Mouse (Mus musculus) CH12.LX (cell line): ENCODE results near the gene Lmod2. TPM values are rescaled to one million over a fixed set of nuclear protein-coding genes. Genes with fewer than 3 reads are reported as not detected.
A peak's percentile ranks its signal among the peaks of the same experiment; 100 is the strongest.

Experiments used
- DNase-seq: peaks from one replicate; pipeline ENCODE4 v3.0.0-alpha.2; 2013; ENCODE audit errors: extremely low read depth
- H3K27ac ChIP-seq: 2 replicates; pipeline ENCODE4 v1.5.1; 2012; ENCODE audit warnings: low read depth, mild to moderate bottlenecking, control low read depth, moderate library complexity; ENCODE audit not compliant: insufficient read depth
- H3K27me3 ChIP-seq: replicated peaks from 2 replicates; pipeline ENCODE3; 2012; ENCODE audit warnings: inconsistent platforms
- H3K36me3 ChIP-seq, 2 experiments: replicated peaks in 1 of 2; 2 replicates each; pipeline versions ENCODE3 to v1.6.1; 2012; ENCODE audit warnings: inconsistent platforms in 1 of 2, low read length in 1 of 2, mild to moderate bottlenecking in 1 of 2, mixed read lengths in 1 of 2, moderate library complexity in 1 of 2; ENCODE audit not compliant: control insufficient read depth in 1 of 2, insufficient read depth in 1 of 2
- H3K4me1 ChIP-seq, 2 experiments: 2 replicates each; pipeline ENCODE4 v1.6.1; 2012; ENCODE audit warnings: inconsistent platforms in 1 of 2, moderate library complexity in 1 of 2; ENCODE audit not compliant: insufficient read depth in 2 of 2, control insufficient read depth in 1 of 2
- H3K4me2 ChIP-seq: 2 replicates; pipeline ENCODE4 v1.6.1; 2012; ENCODE audit warnings: low read depth, mild to moderate bottlenecking, control low read depth; ENCODE audit not compliant: poor library complexity, insufficient read depth, severe bottlenecking
- H3K4me3 ChIP-seq, 3 experiments: fragments of 150-350 bp in 1 of 3; sonication (generic) in 1 of 3; replicated peaks in 1 of 3; 2 replicates each; pipeline versions ENCODE3 to v1.5.1; 2011 to 2012; ENCODE audit warnings: low read depth in 2 of 3, low read length in 2 of 3, mild to moderate bottlenecking in 2 of 3, moderate library complexity in 2 of 3, control low read depth in 1 of 3, improper control_type of control experiment in 1 of 3, inconsistent platforms in 1 of 3, mixed read lengths in 1 of 3; ENCODE audit not compliant: poor library complexity in 1 of 3
- H3K79me2 ChIP-seq: replicated peaks from 2 replicates; pipeline ENCODE4 v1.6.1; 2012; ENCODE audit warnings: mild to moderate bottlenecking, moderate library complexity; ENCODE audit not compliant: control insufficient read depth, poor library complexity, insufficient read depth, severe bottlenecking; ENCODE audit errors: extremely low read depth
- H3K9ac ChIP-seq: 2 replicates; pipeline ENCODE4 v1.6.1; 2012; ENCODE audit warnings: low read depth, mild to moderate bottlenecking, control low read depth, moderate library complexity; ENCODE audit not compliant: insufficient read depth
- H3K9me3 ChIP-seq: replicated peaks from 2 replicates; pipeline ENCODE3; 2012; ENCODE audit warnings: low read length, inconsistent platforms, mixed read lengths
- BHLHE40 ChIP-seq: IDR thresholded peaks from 2 replicates; pipeline ENCODE4 v1.6.1; 2011; ENCODE audit warnings: mild to moderate bottlenecking, low read depth, low read length, improper control_type of control experiment
- CHD1 ChIP-seq: IDR thresholded peaks from 2 replicates; pipeline ENCODE4 v1.6.1; 2012; ENCODE audit warnings: low read depth, low read length, improper control_type of control experiment, inconsistent platforms
- CTCF ChIP-seq, 2 experiments: IDR thresholded peaks in 1 of 2; conservative IDR thresholded peaks in 1 of 2; 2 replicates each; pipeline ENCODE4 v1.5.1; 2011 to 2012; ENCODE audit warnings: low read depth in 2 of 2, low read length in 2 of 2, improper control_type of control experiment in 1 of 2, inconsistent platforms in 1 of 2, mild to moderate bottlenecking in 1 of 2, moderate library complexity in 1 of 2
- E2F4 ChIP-seq: IDR thresholded peaks from 2 replicates; pipeline ENCODE4 v1.6.1; 2011; ENCODE audit warnings: low read depth, low read length, improper control_type of control experiment; ENCODE audit not compliant: insufficient replicate concordance
- ETS1 ChIP-seq: conservative IDR thresholded peaks from 2 replicates; pipeline ENCODE4 v1.6.1; 2012; ENCODE audit warnings: low read depth, mild to moderate bottlenecking, inconsistent platforms, low read length, improper control_type of control experiment, moderate library complexity
- GABPA ChIP-seq: IDR thresholded peaks from 2 replicates; pipeline ENCODE4 v1.6.1; 2012; ENCODE audit warnings: low read depth, low read length, improper control_type of control experiment, inconsistent platforms; ENCODE audit not compliant: insufficient replicate concordance
- JUN ChIP-seq: IDR thresholded peaks from 2 replicates; pipeline ENCODE4 v1.6.1; 2011; ENCODE audit warnings: low read depth, mild to moderate bottlenecking, low read length, improper control_type of control experiment, moderate library complexity; ENCODE audit not compliant: insufficient read depth
- JUND ChIP-seq: conservative IDR thresholded peaks from 2 replicates; pipeline ENCODE4 v1.6.1; 2011; ENCODE audit warnings: low read depth, low read length, improper control_type of control experiment
- MAFK ChIP-seq: IDR thresholded peaks from 2 replicates; pipeline ENCODE4 v1.6.1; 2011; ENCODE audit warnings: low read length, improper control_type of control experiment; ENCODE audit not compliant: insufficient replicate concordance
- MAX ChIP-seq: IDR thresholded peaks from 2 replicates; pipeline ENCODE4 v1.6.1; 2011; ENCODE audit warnings: low read length, improper control_type of control experiment
- MAZ ChIP-seq: IDR thresholded peaks from 2 replicates; pipeline ENCODE4 v1.6.1; 2012; ENCODE audit warnings: low read depth, mild to moderate bottlenecking, inconsistent platforms, low read length, improper control_type of control experiment, moderate library complexity
- MXI1 ChIP-seq: IDR thresholded peaks from 2 replicates; pipeline ENCODE4 v1.6.1; 2011; ENCODE audit warnings: mild to moderate bottlenecking, low read depth, low read length, improper control_type of control experiment
- MYC ChIP-seq: IDR thresholded peaks from 2 replicates; pipeline ENCODE4 v1.6.1; 2011; ENCODE audit warnings: low read depth, mild to moderate bottlenecking, improper control_type of control experiment, low read length
- NELFE ChIP-seq: IDR thresholded peaks from 2 replicates; pipeline ENCODE4 v1.6.1; 2011; ENCODE audit warnings: low read depth, low read length, improper control_type of control experiment
- NRF1 ChIP-seq: IDR thresholded peaks from 2 replicates; pipeline ENCODE4 v1.6.1; 2014; ENCODE audit warnings: low read depth, mild to moderate bottlenecking, inconsistent platforms, low read length, improper control_type of control experiment, moderate library complexity
- POLR2A ChIP-seq: IDR thresholded peaks from 2 replicates; pipeline ENCODE4 v1.6.1; 2011; ENCODE audit warnings: low read depth, mild to moderate bottlenecking, improper control_type of control experiment, low read length
- POLR2AphosphoS2 ChIP-seq: IDR thresholded peaks from 2 replicates; pipeline ENCODE4 v1.6.1; 2011; ENCODE audit warnings: low read depth, low read length, improper control_type of control experiment
- RAD21 ChIP-seq: IDR thresholded peaks from 2 replicates; pipeline ENCODE4 v1.6.1; 2011; ENCODE audit warnings: low read depth, mild to moderate bottlenecking, low read length, improper control_type of control experiment, moderate library complexity
- RCOR1 ChIP-seq: conservative IDR thresholded peaks from 2 replicates; pipeline ENCODE4 v1.6.1; 2012; ENCODE audit warnings: low read depth, mild to moderate bottlenecking, inconsistent platforms, low read length, improper control_type of control experiment
- TBP ChIP-seq: conservative IDR thresholded peaks from 2 replicates; pipeline ENCODE4 v1.6.1; 2011; ENCODE audit warnings: low read depth, low read length, improper control_type of control experiment
- TCF12 ChIP-seq: IDR thresholded peaks from 2 replicates; pipeline ENCODE4 v1.6.1; 2014; ENCODE audit warnings: low read depth, mild to moderate bottlenecking, inconsistent platforms, low read length, improper control_type of control experiment
- UBTF ChIP-seq: IDR thresholded peaks from 2 replicates; pipeline ENCODE4 v1.6.1; 2012; ENCODE audit warnings: low read depth, mild to moderate bottlenecking, inconsistent platforms, low read length, improper control_type of control experiment, moderate library complexity
- USF1 ChIP-seq: IDR thresholded peaks from 2 replicates; pipeline ENCODE4 v1.6.1; 2014; ENCODE audit warnings: low read depth, mild to moderate bottlenecking, inconsistent platforms, low read length, improper control_type of control experiment
- USF2 ChIP-seq: conservative IDR thresholded peaks from 2 replicates; pipeline ENCODE4 v1.6.1; 2011; ENCODE audit warnings: low read depth, low read length, improper control_type of control experiment
- ZC3H11A ChIP-seq: IDR thresholded peaks from 2 replicates; pipeline ENCODE4 v1.6.1; 2012; ENCODE audit warnings: low read depth, mild to moderate bottlenecking, inconsistent platforms, low read length, improper control_type of control experiment
- ZKSCAN1 ChIP-seq: IDR thresholded peaks from 2 replicates; pipeline ENCODE4 v1.6.1; 2012; ENCODE audit warnings: low read depth, inconsistent platforms, low read length, improper control_type of control experiment, borderline replicate concordance
- dilution Hi-C: fragments of 300-500 bp; cut with MboI; formaldehyde crosslinking; loops from 2 replicates; pipeline ENCODE4 v1.14.3; 2020; ENCODE audit warnings: low sequenced_read_pairs; ENCODE audit not compliant: extremely low pct_unique_long_range_greater_than_20kb, extremely low pct_ligation_motif_present
- in situ Hi-C: fragments of 300-500 bp; cut with MboI; formaldehyde crosslinking; loops from 3 replicates; pipeline ENCODE4 v1.14.3; 2019; ENCODE audit warnings: low sequenced_read_pairs, low pct_ligation_motif_present, low pct_unique_long_range_greater_than_20kb, mixed read lengths
- polyA plus RNA-seq: library from polyadenylated mRNA; unstranded; fragments of >175 nt; gene quantifications from 2 replicates; pipeline ENCODE4 v1.2.1, GENCODE M21; 2012; ENCODE audit warnings: low read depth; ENCODE audit not compliant: insufficient read length
- total RNA-seq, 2 experiments: library from RNA; depleted of rRNA; stranded (reverse); fragments of 300-350 nt in 1 of 2; fragments of >200 nt in 1 of 2; gene quantifications; 2 replicates each; pipeline ENCODE4 v1.2.3; 2012 to 2014

Gene Lmod2
- total and polyA plus RNA-seq, 3 experiments, result not detected

GRCm38 (mm10) chr6:24599179-24599578 is 1.6 kb downstream of the Lmod2 start (continued):
- TF ChIP-seq POLR2A (no peak), RAD21 (no peak), CHD1 (no peak)

DNA sequence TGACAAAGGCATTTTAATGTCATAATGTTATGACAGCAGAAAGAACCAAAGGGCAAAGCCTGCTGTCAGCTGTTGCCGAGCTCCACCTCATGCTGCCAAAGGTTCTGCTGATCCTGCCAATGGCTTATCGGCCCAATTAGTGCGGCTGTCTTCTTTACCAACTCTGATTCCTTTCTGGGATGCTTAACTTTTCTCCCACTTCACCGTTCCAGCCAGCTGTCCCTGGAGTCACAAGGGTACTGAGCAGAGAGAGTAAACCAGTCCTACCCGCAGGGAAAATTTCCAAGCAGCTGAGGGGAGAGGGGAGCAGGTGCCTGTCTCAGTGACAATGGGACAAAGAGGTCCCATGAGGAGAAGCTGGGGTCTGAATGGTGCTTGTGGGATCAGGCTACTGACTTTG is 2.1 kb downstream of the Lmod2 start:
- DNase-seq, result no peak
- Histone ChIP-seq H3K4me3 (no peak overlapping the region), H3K27ac (no peak overlapping the region), H3K79me2 (no peaks in the 10 kb centered on the region), H3K4me1 (peaks cover 3 to 12% of the 10 kb centered on the region in 2 experiments; a peak in 3 of 4 replicates), H3K4me2 (no peak overlapping the region), H3K9ac (no peak overlapping the region), H3K36me3 (no peaks in the 10 kb centered on the region), H3K27me3 (no peaks in the 10 kb centered on the region), H3K9me3 (no peaks in the 10 kb centered on the region)
- dilution Hi-C loops, result no loop called here
- TF ChIP-seq USF1, result no peak
- TF ChIP-seq POLR2AphosphoS2, result no peak
- TF ChIP-seq TBP, result no peak
- no peak for TF ChIP-seq JUND
- no peak for TF ChIP-seq RCOR1
- TF ChIP-seq MYC, result no peak
- no peak for TF ChIP-seq ETS1
- TF ChIP-seq NELFE, result no peak
- no peak for TF ChIP-seq JUN
- no peak for TF ChIP-seq E2F4
- no peak for TF ChIP-seq BHLHE40
- no peak for TF ChIP-seq USF2
- in situ Hi-C loops, result no loop called here

DNA sequence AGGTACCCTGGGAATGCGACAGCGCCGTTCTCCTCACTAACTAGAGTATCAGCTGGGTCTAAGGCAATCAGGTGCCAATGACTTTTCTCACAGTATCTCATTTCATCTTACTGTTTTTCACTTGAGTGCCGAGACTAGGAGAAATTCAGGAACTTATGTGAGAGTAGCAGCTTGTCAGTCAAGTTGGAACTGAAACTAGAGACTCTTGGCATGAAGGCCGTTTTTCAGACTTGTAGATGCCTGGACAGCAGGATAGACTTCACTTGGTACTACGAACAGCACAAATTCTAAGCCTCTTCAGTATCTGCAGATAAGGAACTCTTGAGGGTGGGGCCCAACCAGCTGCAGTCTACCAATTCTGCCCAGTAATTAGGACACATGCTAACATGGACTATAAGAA is 2.6 kb downstream of the Lmod2 start:
- TF ChIP-seq CTCF (conservative IDR thresholded peaks at IDR 0.05 in 1 of 2, IDR thresholded peaks at IDR 0.05 in 1 of 2; ENCODE audit: low read depth in 2 of 2, low read length in 2 of 2), result no peak
- TF ChIP-seq USF2, result no peak
- TF ChIP-seq MXI1, result no peak
- TF ChIP-seq ETS1, result no peak
- no peak for TF ChIP-seq GABPA
- TF ChIP-seq TBP, result no peak
- TF ChIP-seq ZKSCAN1, result no peak
- no peak for TF ChIP-seq RCOR1
- no peak for TF ChIP-seq MAZ
- no peak for TF ChIP-seq MAX
- TF ChIP-seq NRF1, result no peak
- no peak for TF ChIP-seq MAFK
- no peak for TF ChIP-seq TCF12
- no peak for TF ChIP-seq ZC3H11A
- TF ChIP-seq UBTF, result no peak
- TF ChIP-seq JUND, result no peak

More for the DNA sequence above, 2.6 kb downstream of the Lmod2 start:
- no peaks in the 10 kb centered on the region for H3K79me2 ChIP-seq
- no peaks in the 10 kb centered on the region for H3K36me3 ChIP-seq
- DNase-seq, result peak; percentile 12
- in situ Hi-C loops (no loop called here), dilution Hi-C loops (no loop called here)
- no peak overlapping the region for H3K27ac ChIP-seq
- no peak overlapping the region for H3K4me3 ChIP-seq
- peak overlapping the region; percentile 25; the same call in 1 of the 2 replicates for H3K4me2 ChIP-seq
- H3K9me3 ChIP-seq, result no peaks in the 10 kb centered on the region
- peaks cover 3 to 12% of the 10 kb centered on the region in 2 experiments; a peak in 3 of 4 replicates for H3K4me1 ChIP-seq
- H3K9ac ChIP-seq, result no peak overlapping the region
- H3K27me3 ChIP-seq, result no peaks in the 10 kb centered on the region
